Mouse (Mus musculus) liver, embryonic 14.5 days (tissue): Measurements from ENCODE around the gene Wfdc21.

Experiments
- CTCF ChIP-seq: IDR thresholded peaks from 2 replicates; pipeline ENCODE4 v1.5.1; 2016; ENCODE audit warnings: antibody characterized with exemption, low read depth, control low read depth
- EP300 ChIP-seq: IDR thresholded peaks from 2 replicates; pipeline ENCODE4 v1.6.1; 2016; ENCODE audit warnings: antibody characterized with exemption, low read depth

DNA sequence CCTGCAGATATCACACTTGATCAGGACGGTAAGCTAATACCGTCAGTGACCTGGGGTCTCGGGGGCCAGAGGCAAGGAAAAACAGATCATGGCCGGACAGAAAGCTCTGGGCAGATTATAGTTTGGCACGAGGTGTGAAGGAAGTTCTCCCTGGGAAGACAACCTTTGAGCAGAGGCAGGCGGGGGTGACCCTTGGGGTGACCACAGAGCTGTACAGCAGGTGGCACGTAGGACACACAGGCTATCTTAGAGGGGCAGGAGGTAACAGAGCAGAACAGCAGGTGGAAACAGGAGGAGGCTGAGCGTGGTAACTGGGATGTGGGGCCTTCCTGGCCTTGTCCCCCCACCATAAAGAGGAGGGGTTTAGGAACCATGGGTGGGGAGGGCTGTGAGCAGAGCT is 41.6 kb downstream of the Wfdc21 start:
- TF ChIP-seq EP300: no peak
- TF ChIP-seq CTCF: no peak
